Mouse (Mus musculus): ENCODE measurements around the gene Alpk3.

The Alpk3 gene

DNA sequence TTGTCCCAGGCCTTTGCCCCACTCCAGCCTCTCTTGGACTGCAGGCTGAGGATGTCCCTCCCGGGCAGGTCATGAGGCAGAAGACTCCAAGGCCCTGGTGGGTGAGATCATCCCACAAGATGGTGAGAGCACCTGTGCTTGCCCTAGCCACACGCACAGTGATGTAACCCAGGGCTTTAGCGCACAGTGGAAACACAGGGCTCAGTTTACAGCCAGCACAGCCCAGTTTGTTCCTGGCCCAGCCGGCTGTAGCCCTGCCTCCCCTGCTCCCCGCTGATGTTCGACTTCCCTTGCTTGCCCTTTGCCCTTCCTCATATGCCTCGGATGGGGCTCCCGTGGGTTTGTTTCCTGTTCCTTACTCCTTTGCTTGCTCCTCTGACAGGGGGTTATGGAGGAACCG, 17.1 kb downstream of the Alpk3 start:
- no peak for DNase-seq (ENCODE audit: low spot score)

DNA sequence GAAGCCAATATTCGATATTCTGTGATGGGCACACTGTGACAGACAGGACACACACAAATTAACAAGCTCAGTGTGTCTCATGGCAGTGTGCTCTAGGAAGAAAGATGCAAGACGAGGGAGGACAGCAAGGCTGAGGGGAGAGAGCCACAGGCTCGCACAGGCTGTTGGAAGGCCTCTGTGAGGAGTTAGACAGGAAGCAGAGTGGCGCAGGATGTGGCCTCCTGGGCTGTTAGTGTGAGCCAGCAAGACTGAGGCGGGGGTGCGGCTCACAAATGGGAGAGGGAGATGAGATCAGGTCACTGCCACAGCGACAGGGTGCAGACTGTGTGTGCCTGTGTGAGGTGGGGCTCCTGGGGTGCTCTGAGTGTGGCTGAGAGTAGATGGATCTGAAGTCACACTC, 17.9 kb downstream of the Alpk3 start:
- no peak for DNase-seq (ENCODE audit: low spot score)

- no peak for DNase-seq (ENCODE audit: low spot score)
Measured at GRCm38 (mm10) chr7:81075732-81076131, 18.3 kb downstream of the Alpk3 start.

DNA sequence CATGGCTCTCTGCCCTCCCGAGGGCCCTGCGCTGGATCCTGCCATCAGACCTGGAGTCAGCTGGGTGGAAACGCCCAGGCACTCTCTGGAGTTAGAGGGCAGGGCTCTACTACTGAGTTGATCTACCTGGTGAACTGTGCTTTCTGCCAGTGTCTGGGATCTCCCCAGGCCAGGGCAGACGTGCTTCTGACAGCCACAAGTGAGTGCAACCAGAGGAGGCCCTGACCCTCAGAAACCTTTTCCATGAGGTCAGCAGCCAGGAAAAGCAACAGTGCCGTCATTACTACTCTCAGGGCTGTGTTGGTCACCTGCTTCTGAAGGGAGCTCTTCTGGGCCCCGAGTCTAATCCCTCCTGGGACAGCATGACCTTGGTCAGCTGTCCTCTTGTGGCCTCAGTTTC, 19.6 kb downstream of the Alpk3 start:
- DNase-seq (ENCODE audit: low spot score): no peak

DNA sequence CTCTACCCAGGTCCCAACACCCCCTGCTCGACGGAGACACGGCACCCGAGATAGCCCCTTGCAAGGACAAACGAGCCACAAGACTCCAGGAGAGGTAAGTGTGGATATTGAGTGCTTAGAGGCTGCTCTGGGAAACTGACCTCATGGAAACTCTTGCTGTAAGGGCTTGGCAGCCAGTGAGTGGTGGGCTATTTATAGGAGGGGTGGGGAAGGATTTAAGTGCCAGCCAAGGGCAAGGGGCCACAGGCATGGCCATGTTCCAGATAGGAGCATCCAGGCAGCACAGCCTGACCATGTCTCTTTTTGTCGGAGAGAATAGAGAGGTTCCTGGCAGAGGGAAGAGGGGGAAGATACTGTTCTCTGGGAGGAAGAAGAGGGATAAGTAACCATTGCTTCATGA, 21.3 kb downstream of the Alpk3 start:
- DNase-seq (ENCODE audit: low spot score): no peak

DNA sequence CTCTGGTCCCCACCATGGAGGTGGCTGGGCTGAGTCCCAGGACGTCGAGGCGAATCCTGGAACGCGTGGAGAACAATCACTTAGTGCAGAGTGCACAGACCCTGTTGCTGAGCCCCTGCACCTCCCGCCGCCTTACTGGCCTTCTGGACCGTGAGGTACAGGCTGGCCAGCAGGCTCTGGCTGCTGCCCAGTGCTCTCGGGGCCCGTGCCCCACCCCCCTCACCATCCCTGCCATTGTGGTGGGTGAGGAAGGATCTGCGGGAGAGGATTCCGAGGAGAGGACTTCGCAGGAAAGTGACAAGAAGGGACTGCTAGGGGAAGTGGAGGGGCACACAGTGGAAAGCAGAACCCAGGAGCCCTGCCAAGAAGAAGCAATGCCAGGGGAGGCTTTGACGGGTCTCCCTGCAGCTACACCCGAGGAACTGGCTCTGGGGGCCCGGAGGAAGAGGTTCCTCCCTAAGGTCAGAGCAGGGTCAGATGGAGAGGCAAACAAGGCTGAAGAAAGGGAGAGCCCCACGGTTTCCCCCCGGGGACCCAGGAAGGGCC, 36.1 kb downstream of the Alpk3 start:
- no peak for DNase-seq (ENCODE audit: low spot score)

GRCm38 (mm10) chr7:81094104-81094757, 36.8 kb downstream of the Alpk3 start:
- no peak for DNase-seq (ENCODE audit: low spot score)

DNA sequence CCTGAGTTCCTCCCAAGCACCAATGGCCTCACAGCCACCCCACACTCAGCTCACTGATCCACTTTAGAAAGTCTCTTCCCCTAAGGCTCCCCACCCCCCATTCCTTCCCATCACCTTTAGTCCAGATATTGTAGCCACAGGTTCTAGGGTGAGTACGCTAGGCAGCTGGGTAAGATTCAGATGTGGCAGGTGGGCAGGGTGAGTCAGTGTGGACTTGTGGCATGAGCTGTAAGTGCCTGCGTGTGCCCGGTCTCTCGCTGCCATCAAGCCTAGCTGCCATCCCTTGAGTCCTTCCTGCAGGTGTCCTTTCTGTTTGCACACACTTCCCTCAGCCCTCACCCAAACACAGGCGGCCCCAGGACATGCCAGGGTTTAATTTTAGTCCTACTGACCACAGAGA, 42.9 kb downstream of the Alpk3 start:
- no peak for DNase-seq (ENCODE audit: low spot score)

GRCm38 (mm10) chr7:81102854-81103253, 45.5 kb downstream of the Alpk3 start:
- no peak for DNase-seq (ENCODE audit: low spot score)

DNA sequence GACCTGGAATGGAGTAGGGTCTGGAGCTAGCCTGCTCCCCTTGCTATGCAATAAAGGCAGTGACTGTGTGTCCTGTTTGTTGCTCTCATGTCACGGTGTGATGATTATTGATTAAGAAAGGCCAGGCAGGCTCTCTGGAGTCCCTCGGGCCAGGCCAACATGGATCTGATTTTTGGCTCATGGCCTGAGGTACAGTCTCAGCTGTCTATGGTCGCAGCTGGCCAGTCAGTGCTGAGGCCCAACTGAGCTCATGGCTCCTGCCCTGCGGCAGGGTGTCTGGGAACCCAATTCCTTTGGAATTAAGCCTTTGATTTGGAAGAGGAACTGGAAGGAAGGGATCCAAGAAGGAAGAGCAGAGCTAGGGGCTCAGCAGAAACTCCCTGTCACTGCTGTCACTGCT, 48.1 kb downstream of the Alpk3 start:
- no peak for DNase-seq (ENCODE audit: low spot score)

DNA sequence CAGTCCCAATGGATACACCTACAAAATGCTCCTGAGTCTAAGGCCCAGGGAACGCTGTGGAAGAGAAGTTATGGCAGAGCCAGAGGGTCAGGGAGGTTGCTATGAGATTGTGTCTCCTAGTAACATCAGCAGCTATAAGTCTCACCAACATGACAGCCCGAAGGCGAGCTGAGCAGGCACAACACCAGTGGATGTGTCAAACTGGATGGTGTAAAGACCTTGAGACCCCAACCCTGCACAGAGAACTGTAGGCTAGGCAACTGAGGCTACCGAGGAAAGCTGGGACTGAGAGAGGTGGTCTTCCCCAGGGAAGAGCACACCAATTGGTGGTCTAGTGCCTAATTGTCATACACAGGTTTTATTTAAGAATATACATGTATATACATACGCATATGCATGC, 50.8 kb downstream of the Alpk3 start:
- no peak for DNase-seq (ENCODE audit: low spot score)

GRCm38 (mm10) chr7:81109717-81110651, 52.6 kb downstream of the Alpk3 start:
- no peak for DNase-seq (ENCODE audit: low spot score)

- DNase-seq (ENCODE audit: low spot score): no peak
Measured at GRCm38 (mm10) chr7:81110791-81111190, 53.4 kb downstream of the Alpk3 start.

- DNase-seq (ENCODE audit: low spot score): no peak
Measured at GRCm38 (mm10) chr7:81111729-81112128, 54.3 kb downstream of the Alpk3 start.

- DNase-seq (ENCODE audit: low spot score): no peak
Measured at GRCm38 (mm10) chr7:81112686-81113360, 55.4 kb downstream of the Alpk3 start.

DNA sequence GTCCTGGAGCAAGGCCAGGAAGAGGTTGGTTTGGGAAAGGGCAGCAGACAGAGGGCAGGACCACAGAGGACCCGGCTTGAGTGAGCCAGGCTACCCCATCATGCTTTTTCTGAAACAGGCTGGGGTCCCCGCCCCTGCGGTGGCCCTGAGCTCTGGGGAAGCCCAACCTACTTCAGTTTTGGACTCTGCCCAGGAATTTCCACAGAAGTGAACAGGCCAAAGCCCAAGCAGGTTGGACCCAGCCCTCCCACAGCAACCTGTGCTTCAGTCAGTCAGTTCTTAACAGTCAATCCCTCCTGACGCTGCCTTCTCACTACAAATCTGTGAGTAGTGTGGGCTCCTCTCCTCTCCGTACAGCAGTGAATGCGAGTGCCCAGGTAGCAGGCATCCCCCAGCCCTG, 57.2 kb downstream of the Alpk3 start, which contains the start of gene Slc28a1:
Gene Slc28a1 (plus strand): TSS at position 245 of the 400 bp plus-strand sequence.
- no peak for DNase-seq (ENCODE audit: low spot score)

GRCm38 (mm10) chr7:81121099-81121498, 63.7 kb downstream of the Alpk3 start:
- DNase-seq (ENCODE audit: low spot score): no peak

GRCm38 (mm10) chr7:81122808-81123207, 65.4 kb downstream of the Alpk3 start:
- no peak for DNase-seq (ENCODE audit: low spot score)

DNA sequence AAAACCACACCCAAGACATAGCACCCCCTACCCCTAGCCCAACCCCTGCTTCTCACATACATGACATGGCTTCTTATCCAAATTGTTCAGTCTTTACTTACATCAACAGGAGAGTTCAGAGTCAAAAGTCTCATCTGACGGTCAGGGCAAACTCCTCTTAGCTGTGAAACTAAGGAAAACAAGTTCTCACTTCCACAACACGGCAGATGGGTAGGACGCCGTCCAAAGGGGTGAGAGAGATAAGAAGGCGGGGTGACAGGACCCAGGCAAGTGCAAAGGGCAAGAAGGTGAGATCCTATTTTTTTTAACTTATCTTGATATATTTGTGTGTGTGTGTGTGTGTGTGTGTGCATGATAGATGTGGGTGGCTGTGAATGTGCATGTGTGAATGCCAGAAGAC, 66.2 kb downstream of the Alpk3 start:
- no peak for DNase-seq (ENCODE audit: low spot score)

DNA sequence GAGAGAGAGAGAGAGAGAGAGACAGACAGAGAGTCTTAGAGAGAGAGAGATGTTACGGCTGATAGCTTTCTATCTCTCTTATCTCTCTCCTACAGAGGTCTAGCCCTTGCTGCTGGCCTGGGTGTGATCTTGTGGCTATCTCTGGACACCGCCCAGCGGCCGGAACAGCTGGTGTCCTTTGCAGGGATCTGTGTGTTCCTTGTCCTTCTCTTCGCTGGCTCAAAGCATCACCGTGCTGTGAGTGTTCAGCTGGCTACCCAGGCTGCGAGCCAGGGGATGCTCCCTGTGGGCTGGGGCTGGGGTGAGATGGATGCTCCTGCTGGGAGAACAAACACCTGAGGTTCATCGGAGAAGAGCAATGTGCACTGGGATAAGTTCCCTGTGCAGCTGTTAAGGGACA, 67.4 kb downstream of the Alpk3 start:
- no peak for DNase-seq (ENCODE audit: low spot score)

- no peak for DNase-seq (ENCODE audit: low spot score)
Measured at GRCm38 (mm10) chr7:81125215-81126175, 68.1 kb downstream of the Alpk3 start.
